ENCODE assay signal across 7 mouse cellular contexts in genomic region chr10:120478164-120478563, GRCm38 (mm10). TPM values are rescaled to one million over a fixed set of nuclear protein-coding genes. Genes with fewer than 3 reads are reported as not detected.
DNase-seq lines count a peak whose midpoint lies in the region; ATAC-seq lines count a peak whose summit lies in the region.

No protein-coding gene starts in this region.

- DNase-seq in R1 (ENCODE audit: low read depth, low spot score): peak; percentile 38
- peak; percentile 7 to 10 for DNase-seq in adrenal gland, postnatal 4 days (ENCODE audit: low spot score in 2 of 2)
- DNase-seq in limb, embryonic 10.5 days (ENCODE audit: low spot score): peak; percentile 73
- DNase-seq in neural tube, embryonic 10.5 days (ENCODE audit: extremely low spot score, low spot score): peak; percentile 68
- no peak for DNase-seq in frontal cortex, adult 2 months (ENCODE audit: extremely low spot score in 1 of 2, low spot score in 1 of 2)
- no peak for DNase-seq in left cerebral cortex, adult 8-10 months (ENCODE audit: low spot score in 2 of 2)

- H3K9me3 ChIP-seq in heart, embryonic 14.5 days (ENCODE audit: control insufficient read depth, low read length): no peaks in the 10 kb centered on the region
- H3K9me3 ChIP-seq in limb, embryonic 10.5 days (replicated peaks): no peaks in the 10 kb centered on the region

- no peak for ATAC-seq in heart, embryonic 14.5 days (ENCODE audit: insufficient number of reproducible peaks, insufficient read depth, low FRiP score, low read depth)

- peak overlapping the region; percentile 100 for H3K4me2 ChIP-seq in heart, embryonic 14.5 days (ENCODE audit: low read length)

- no peaks in the 10 kb centered on the region for H3K27me3 ChIP-seq in heart, embryonic 14.5 days (ENCODE audit: control insufficient read depth, insufficient read depth, low read length)
- H3K27me3 ChIP-seq in limb, embryonic 10.5 days (ENCODE audit: low read depth, poor library complexity, severe bottlenecking): no peaks in the 10 kb centered on the region

- peak overlapping the region; percentile 80 to 83 for H3K4me3 ChIP-seq in heart, embryonic 14.5 days (ENCODE audit: control insufficient read depth in 1 of 2, insufficient read depth in 1 of 2, low read depth in 1 of 2, low read length in 2 of 2)
- peak overlapping the region; percentile 100 for H3K4me3 ChIP-seq in limb, embryonic 10.5 days

- H3K9ac ChIP-seq in heart, embryonic 14.5 days (ENCODE audit: low read length): peak overlapping the region; percentile 88

- H3K27ac ChIP-seq in heart, embryonic 14.5 days (replicated peaks in 1 of 2; ENCODE audit: control insufficient read depth in 1 of 2, insufficient read depth in 1 of 2, low read depth in 2 of 2, low read length in 2 of 2): no peak overlapping the region
- H3K27ac ChIP-seq in limb, embryonic 10.5 days: peak overlapping the region; percentile 100

- peaks cover 0 to 5% of the 10 kb centered on the region in 2 experiments; a peak in 1 of 4 replicates for H3K4me1 ChIP-seq in heart, embryonic 14.5 days (ENCODE audit: control insufficient read depth in 2 of 2, insufficient read depth in 2 of 2, low read length in 2 of 2)
- H3K4me1 ChIP-seq in limb, embryonic 10.5 days: peaks cover 34% of the 10 kb centered on the region

- H3K36me3 ChIP-seq in heart, embryonic 14.5 days (ENCODE audit: control insufficient read depth, insufficient read depth, low read length): no peaks in the 10 kb centered on the region
- H3K36me3 ChIP-seq in limb, embryonic 10.5 days: peaks cover 2% of the 10 kb centered on the region; the same call in 1 of the 2 replicates

- WGBS in heart, embryonic 14.5 days: 0% methylated on average over 16 of the region's 16 CpGs
- under 1% methylated on average over 16 of the region's 16 CpGs for WGBS in limb, embryonic 10.5 days

RNA-seq across cellular contexts. Expression of gene Hmga2, which starts 1.9 kb away (rescaled TPM):
- 10 to 100 TPM; 13.8 to 14.4 TPM for total RNA-seq in adrenal gland, postnatal 4 days (2021)
- polyA plus RNA-seq in heart, embryonic 14.5 days (2014; fragmentation: Nextera tagmentation; extraction: Ambion mirVana): 4.0 and 4.6 TPM in 2 replicates
- 129 and 160 TPM in 2 replicates for polyA plus RNA-seq in limb, embryonic 10.5 days (2016; fragmentation: Nextera tagmentation; extraction: Ambion mirVana)
- polyA plus RNA-seq in frontal cortex, adult 2 months (2012; rRNA removed): not detected in 2 replicates
- total RNA-seq in left cerebral cortex, adult 8-10 months (2022): under 1 TPM; 0.19 to 0.38 (median 0.23) TPM

Comparison
In these comparisons a context has a peak if more than half of its experiments do, and no peak if none do; other contexts are left out.
1. DNase-seq: peak in R1 (single experiment), adrenal gland, postnatal 4 days (2 of 2), limb, embryonic 10.5 days (single experiment) and neural tube, embryonic 10.5 days (single experiment); none in frontal cortex, adult 2 months (0 of 2) and left cerebral cortex, adult 8-10 months (0 of 2).
2. RNA of gene Hmga2, which starts 1.9 kb away (polyA plus RNA-seq): 129 to 160 TPM in limb, embryonic 10.5 days; 4.0 to 4.6 TPM in heart, embryonic 14.5 days and not detected in frontal cortex, adult 2 months; every median in the first group is over 10 times any median in the second.